Mouse (Mus musculus) ES-Bruce4 (cell line): ENCODE results near the gene Gm21304.

Experiments used
- CTCF ChIP-seq: IDR thresholded peaks from one replicate; pipeline ENCODE4 v1.8.1; 2011; ENCODE audit warnings: low read depth, low read length
- POLR2A ChIP-seq: IDR thresholded peaks from one replicate; pipeline ENCODE4 v1.8.1; 2011; ENCODE audit warnings: low read length; ENCODE audit not compliant: insufficient read depth

GRCm38 (mm10) chr10:104209655-104210054, 41.3 kb downstream of the Gm21304 start:
- TF ChIP-seq POLR2A, result no peak
- no peak for TF ChIP-seq CTCF
